Mouse (Mus musculus): ENCODE data around the gene Capn12. TPM values are rescaled to one million over a fixed set of nuclear protein-coding genes. Genes with fewer than 3 reads are reported as not detected.
"Not testable (repeated sequence)": the region's sequence is repeated elsewhere in the genome, so short reads cannot be mapped to it uniquely, and the experiment has no call there.

Capn12 gene
- total RNA-seq, 2 experiments from 2014 or later, result not detected

DNA sequence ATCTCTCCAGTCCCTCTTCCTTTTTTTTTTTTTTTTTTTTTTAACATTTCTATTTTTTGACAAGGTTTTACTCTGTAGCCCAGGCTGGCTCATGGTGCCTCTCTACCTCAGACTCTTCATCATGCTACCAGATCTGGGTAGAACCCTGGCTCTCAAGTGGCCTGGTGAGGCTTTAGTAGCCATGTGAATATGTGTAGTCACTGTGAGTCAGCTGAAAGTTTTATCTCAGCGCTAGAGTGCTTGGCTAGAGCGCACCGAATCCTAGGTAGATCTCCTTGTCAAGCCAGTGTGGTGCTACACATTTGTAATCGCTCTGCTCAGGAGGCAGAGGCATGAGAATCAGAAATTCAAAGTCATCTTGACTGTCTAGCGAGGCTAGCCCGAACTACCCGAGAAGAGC, 4.1 kb upstream of the Capn12 start:
- no peak for ATAC-seq (ENCODE audit: poor library complexity, severe bottlenecking)

DNA sequence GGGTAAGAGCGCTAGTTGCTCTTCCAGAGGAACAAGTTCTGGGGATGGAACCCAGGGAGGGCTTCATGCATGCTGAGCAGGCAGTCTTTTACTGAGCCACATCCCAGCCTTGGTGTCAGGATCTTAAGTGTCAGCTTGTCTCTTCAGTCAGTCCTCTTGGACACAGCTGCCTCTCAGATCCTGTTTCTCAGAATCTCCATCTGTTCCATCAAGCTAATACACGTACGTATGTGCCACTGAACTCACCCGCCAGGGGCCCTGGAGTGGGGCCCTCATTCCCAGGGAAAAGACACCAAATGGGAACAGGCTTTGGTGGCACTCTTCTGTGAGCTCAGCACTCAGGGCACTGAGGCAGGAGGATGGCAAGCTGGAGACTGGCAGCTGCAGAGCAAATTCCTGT, 3.4 kb upstream of the Capn12 start:
- ATAC-seq (ENCODE audit: poor library complexity, severe bottlenecking), result no peak

DNA sequence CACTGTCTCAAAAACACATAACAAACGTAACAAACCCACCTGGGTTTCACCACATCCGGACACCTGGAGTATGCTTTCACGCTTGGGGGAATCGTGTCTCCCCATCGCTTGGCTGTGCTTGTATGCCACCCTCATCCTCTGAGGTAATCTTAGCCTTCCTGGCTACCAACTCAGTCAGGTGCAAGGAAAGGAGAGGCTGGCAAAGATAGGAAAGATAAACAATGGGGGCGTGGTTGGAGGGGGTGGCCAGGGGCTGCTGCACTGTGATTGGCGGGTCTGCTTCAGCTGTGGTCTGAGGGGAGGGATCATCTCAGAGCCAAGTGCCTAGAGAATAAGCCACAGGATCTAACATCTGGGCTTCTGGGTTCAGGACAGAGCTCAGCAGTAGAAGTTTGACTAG, 1.6 kb upstream of the Capn12 start:
- ATAC-seq (ENCODE audit: poor library complexity, severe bottlenecking), result no peak

DNA sequence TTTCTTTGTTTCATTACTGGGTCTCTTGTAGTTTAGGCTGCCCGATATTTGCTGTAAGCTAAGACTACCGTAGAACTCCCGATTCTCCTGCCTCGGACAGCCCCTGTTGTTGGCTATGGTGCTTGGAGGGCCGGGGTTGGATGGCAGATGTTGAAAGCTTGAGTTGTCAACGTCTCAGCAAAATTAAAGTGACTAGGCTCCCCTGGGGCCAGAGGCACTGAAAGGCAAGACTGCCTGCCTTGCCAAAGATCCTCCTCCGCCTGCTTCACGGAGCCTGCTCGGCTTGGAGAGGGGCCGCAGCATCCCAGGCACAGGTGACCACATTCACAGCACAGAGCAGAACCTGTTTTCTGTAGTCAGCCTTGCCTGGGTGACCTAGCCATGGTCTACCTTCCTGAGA, 668 bp upstream of the Capn12 start:
- ATAC-seq (ENCODE audit: poor library complexity, severe bottlenecking), result no peak

DNA sequence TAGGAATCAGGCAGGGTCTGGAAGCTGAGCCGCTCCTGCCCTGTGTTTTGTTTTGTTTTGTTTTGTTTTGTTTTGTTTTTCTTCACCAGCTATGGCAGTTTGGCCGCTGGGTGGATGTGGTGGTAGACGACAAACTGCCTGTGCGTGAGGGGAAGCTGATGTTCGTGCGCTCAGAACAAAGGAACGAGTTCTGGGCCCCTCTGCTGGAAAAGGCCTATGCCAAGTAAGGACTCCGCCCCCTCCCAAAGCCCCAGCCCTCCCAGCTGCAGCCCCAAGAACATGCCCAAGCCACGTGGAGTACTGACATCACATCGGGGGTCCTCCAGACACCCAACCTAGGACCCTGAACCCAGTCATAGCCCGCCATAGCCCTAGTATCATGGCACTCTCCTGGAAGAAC, 1.8 kb downstream of the Capn12 start:
- no peak for ATAC-seq (ENCODE audit: poor library complexity, severe bottlenecking)

DNA sequence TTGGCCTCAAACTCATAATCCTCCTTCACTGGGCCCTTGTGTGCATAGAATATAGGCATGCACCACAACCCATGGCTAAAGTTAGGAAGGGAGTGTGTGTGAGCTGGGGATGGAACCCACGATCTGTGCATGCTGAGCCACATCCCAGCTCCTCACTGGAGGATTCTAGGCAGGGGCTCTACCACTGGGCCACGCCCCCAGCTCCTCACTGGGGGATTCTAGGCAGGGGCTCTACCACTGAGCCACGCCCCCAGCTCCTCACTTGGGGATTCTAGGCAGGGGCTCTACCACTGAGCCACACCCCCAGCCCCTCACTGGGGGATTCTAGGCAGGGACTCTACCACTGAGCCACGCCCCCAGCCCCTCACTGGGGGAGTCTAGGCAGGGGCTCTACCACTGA, 2.5 kb downstream of the Capn12 start:
- not testable (repeated sequence) for ATAC-seq (ENCODE audit: poor library complexity, severe bottlenecking)

DNA sequence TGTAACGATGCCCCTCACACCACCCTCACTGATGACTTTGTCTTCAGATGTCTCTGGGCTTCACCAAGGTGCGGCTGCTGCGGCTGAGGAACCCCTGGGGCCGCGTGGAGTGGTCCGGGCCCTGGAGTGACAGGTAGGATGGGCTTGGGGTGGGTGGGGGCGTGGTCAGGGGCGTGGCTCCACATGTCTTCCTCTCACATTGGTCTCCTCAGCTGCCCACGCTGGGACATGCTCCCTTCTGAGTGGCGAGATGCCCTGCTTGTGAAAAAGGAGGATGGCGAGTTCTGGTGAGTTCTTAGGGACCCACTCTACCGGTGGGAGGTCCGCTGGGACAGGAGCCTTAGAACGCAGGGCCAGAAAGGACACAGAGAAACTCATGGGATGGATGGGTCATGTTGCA, 5.3 kb downstream of the Capn12 start:
- ATAC-seq (ENCODE audit: poor library complexity, severe bottlenecking), result no peak

DNA sequence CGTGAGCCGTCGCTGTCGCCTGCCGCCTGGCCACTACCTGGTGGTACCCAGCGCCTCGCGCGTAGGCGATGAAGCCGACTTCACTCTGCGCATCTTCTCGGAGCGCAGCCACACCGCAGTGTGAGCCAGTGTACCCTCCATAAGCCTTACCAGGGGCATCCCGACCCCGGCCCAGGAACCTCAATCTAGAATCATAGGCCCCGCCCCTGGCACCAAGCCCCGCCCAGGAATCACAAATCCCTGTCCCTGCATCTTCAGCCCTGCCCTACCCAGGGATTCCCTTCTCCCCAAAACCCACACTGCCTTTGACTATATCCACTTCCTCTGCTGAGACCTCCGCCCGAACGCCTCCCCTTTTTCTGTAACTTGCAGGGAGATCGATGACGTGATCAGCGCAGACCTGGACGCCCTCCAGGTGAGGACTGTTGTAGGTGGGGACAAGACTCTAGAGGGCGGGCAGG, 7.5 kb downstream of the Capn12 start:
- ATAC-seq (ENCODE audit: poor library complexity, severe bottlenecking), result no peak

DNA sequence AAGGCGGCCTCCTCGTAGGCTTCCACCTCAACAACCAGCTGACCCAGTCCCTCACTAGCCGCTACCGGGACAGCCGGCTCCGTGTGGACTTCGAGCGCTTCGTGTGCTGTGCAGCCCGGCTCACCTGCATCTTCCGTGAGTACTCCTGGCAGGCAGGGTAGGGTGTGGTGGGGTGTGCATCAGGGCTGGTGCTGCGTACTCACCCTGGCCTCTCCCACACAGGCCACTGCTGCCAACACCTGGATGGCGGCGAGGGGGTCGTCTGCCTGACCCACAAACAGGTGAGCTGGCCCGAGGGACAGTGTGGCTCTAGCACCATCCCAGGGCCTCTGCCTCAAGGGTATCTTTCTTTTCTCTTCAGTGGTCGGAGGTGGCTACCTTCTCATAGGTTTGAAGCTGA, 11.4 kb downstream of the Capn12 start:
- no peak for ATAC-seq (ENCODE audit: poor library complexity, severe bottlenecking)

DNA sequence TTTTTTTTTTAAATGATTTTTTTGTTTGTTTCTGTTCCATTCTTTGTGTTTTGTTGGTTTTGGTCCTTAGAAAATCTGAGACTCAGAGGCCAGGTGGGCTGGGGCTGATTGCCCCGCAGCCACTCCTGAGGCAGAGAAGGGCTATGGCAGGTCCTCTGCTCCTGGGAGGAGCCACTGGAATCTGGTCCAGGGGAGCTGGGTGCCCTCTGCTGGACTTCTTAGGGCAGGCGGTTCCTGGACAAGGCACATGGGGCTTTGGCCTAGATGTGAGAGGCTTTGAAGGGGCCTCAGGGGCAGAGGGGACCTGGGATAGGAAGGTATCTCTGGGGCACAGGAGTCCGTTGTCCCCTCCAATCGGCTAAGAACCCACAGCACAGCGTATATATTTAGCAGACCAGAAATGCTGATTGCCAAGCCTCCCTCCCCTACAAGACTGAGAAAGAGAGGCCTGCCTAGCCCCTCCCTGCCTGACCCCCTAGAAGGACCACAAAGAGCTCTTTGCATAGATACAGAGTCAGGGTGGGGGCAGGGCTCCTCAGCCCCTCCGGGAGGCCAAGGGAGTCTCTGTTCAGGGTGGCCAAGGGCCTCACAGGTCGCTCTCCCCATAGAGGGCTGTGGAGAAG, 12.5 kb downstream of the Capn12 start:
- peak; percentile 60 for ATAC-seq (ENCODE audit: poor library complexity, severe bottlenecking)

DNA sequence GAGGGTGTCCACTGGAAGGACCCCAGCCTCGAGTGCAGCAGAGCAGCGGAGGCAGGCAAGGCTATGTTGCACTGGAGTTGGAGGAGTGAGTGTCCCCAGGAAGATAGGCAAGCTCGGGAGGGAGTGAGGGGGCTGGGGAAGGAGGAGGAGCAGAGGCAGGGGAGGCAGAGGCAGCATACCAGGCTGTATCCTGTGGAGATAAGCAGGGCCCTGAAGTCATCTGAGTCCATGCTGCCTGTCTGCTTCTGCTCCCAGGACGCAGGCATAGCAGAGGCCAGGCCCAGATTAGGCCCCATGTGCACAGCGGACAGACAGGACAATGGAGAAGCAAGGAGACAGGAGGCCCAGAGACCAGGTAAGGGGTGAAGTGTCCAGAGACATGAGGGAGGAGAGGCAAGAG, 13.7 kb downstream of the Capn12 start:
- no peak for ATAC-seq (ENCODE audit: poor library complexity, severe bottlenecking)

DNA sequence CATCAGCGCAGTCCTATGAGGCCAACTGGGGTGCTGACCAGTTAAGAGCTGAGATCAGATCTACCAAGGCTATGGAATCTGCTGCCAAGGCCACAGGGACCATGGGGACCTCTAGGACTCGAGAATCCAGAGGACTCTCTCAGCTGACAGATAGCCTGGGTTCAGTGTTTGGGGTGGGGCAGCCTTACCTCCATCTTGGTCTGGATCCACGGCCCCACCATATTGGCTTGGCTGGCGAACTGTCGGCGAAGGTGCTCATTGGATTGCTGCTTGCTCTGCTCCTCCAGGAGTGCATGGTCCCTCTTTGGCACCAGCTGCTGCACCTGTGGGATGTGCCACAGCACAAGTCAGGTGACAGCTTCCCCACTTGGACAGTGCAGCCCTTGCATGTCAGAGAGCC, 16.4 kb downstream of the Capn12 start:
- ATAC-seq (ENCODE audit: poor library complexity, severe bottlenecking), result no peak

DNA sequence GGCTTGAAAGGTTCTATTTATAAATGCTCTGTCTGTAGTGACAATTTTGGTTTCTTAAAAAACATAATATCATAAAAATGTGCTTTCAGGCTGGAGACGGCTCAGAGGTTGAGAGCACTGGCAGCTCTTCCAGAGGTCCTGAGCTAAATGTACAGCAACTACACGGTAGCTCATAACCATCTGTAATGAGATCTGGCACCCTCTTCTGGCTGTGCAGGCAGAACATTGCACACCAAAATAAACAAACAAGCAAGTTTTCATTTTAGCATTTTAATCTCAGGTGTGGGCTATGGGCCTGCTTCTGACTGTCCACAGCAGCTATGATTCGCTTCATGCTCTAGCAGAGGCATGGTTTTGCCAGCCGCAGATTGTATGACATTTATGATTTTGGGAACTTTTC, 18.8 kb downstream of the Capn12 start:
- no peak for ATAC-seq (ENCODE audit: poor library complexity, severe bottlenecking)

DNA sequence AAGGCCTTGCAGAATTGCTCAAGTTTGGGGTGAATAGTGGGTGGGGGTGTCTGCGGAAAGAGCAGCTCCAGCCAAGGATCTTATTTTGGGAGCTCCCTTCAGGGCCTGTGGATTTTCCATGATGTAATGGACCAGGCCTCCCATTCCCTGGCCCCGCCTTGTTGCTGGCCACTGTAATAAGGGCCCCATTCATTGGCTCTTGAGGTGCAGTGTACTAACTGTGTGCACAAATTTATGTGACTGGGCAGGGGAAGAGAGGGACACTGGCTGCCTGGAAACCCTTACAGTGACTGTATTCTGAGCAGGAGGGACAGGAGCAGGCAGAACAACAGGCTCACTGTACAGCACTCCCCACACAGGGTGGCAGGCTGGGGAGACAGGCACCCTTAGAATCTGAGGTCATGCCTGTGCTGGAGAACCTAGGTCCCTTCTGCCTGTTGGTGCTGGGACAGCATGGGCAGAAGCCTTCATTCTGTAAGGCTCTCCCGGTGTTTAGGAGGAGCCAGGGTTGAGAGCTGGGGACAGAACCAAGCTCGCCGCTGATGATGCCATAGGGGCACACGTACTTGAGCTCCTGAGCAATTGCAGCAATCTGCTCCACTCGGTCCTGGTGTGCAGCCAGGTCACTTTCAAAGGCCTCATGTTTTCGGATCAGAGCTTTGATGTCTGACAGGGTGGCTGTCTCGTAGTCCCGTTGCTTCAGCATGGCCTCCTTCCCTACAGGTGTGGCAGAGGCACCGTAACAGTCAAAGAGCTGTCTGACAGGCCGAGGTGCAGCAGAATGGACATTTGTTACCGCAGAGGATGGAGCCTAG, 20.3 kb downstream of the Capn12 start:
- ATAC-seq (ENCODE audit: poor library complexity, severe bottlenecking), result no peak

DNA sequence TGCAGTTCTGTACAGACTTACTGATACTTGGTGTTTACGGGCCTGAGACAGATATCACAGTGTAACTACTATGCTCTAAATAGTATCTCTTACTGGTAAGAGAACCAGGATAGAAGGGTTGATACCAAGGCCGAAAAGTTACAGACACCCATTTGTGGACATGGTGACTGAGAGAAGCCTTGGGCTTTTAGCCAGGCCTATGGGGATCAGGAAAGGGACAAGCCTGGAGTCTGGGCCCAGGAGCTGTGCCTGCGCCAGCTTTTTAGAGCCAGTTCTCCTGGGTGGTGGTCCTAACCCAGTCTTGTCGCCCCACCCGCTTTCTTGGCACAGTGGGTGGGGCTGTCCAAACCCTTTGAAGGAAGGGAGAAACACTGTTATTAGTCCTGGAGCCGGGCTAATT, 21.0 kb downstream of the Capn12 start:
- no peak for ATAC-seq (ENCODE audit: poor library complexity, severe bottlenecking)

DNA sequence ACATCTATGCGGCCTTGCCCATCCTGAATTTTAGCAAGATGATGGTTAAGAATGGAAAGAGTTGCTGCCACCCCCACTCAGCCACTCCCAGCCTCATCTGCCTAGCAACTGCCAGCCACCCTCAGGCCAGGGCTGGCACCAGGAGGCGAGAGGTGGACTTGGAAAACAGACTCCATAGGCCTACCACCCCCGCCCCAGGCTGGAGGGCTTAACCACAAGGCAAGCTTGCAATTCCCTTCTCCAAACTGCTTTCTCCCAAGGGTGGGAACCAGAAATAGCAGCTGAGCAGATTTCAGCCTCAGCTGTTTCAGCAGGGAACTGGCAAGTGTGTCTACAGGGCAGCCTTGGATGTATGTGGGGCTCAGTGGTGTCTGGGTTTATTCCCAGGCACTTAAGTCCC, 21.6 kb downstream of the Capn12 start:
- ATAC-seq (ENCODE audit: poor library complexity, severe bottlenecking), result no peak

DNA sequence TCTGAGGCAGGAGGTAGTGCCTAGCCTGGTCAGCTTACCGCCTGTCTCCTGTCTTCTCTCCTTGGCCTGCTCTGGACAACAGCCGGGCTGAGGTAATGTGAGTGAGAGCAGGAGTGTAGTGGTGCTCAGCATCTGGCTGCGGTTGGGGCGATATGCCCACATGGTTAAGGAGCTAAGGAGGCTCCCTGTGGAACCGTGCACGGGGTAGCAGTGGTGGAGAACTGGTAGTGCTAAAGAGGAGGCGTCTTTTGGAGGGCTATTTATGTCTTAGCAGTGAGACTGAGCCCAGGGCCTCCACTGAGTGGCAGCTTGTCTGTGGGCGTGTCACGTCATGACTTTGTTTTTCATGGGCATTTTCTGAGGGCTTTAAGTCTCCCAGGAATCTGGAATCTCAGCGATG, 22.6 kb downstream of the Capn12 start:
- no peak for ATAC-seq (ENCODE audit: poor library complexity, severe bottlenecking)

DNA sequence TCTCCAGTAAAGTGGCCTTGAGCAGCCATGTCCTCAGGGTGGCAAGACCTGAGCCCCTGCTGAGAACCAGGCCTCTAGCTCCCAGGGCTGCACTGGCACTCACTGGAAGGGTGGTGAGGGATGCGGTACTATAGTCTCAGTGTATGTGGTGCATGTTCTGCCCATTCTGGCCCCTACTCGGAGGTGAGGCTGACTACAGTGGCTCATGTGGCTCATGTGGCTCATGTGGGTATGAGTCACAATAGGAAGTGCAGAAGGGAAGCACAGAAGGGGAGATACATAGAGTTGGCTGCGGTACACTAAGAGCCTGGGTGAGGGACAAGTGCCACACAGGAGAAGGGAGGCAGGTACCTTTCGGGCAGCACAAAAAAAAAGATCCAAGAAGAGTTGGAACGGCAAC, 26.0 kb downstream of the Capn12 start:
- no peak for ATAC-seq (ENCODE audit: poor library complexity, severe bottlenecking)

DNA sequence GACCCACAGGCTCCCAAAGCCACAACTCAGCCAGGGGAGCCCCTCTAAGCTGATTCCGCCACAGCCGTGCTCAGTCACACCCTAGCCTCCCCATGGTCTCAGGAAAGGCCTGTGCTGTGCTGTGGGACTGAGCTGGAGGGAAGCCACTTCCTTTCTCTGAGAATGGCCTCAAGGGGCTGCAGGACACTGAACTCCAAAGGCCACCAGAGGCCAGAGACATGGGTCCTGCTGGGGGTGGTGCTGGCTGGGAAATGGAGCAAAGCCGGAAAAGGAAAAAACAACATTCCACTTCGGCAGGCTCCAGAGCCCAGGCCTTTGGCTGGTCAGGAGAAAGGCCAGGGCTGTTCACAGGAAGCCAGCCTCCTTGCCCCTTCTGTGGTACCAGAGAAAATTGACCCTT, 30.4 kb downstream of the Capn12 start:
- no peak for ATAC-seq (ENCODE audit: poor library complexity, severe bottlenecking)

DNA sequence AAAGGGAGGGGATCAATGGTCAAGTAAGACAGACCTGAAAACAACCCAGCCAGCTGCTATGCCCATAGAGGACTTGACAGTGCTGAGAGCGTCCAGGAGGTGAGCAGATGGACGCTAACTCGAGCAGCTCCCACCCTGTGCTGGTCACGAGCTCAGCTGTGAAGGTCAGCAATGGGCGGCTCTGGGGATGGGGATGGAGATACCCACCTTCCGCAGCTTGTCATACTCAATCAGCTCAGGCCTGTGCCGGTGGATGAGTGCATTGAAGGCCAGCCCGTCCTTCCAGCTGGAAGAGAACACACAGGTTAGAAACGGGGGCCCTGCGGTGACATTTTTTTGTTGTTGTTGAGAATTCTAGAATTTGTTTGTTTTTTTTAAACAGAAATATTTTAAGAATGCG, 31.9 kb downstream of the Capn12 start:
- no peak for ATAC-seq (ENCODE audit: poor library complexity, severe bottlenecking)

DNA sequence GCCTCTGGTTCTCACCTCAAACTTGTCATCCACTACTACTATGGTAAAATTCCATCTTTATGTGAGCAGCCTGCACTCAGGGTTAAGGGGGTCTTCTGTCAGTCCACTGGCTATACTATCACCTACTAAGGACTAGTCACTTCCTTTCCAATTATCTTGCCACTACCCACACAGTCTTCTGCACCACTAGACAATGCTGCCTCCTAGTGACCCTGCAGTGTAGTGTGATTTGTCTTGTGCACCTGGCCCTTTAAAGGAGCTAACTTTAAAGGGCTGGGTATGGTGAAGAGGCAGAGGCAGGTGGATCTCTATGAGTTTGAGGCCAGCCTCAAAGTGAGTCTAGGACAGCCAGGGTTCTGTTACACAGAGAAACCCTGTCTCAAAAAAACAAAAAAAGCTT, 35.3 kb downstream of the Capn12 start:
- no peak for ATAC-seq (ENCODE audit: poor library complexity, severe bottlenecking)

DNA sequence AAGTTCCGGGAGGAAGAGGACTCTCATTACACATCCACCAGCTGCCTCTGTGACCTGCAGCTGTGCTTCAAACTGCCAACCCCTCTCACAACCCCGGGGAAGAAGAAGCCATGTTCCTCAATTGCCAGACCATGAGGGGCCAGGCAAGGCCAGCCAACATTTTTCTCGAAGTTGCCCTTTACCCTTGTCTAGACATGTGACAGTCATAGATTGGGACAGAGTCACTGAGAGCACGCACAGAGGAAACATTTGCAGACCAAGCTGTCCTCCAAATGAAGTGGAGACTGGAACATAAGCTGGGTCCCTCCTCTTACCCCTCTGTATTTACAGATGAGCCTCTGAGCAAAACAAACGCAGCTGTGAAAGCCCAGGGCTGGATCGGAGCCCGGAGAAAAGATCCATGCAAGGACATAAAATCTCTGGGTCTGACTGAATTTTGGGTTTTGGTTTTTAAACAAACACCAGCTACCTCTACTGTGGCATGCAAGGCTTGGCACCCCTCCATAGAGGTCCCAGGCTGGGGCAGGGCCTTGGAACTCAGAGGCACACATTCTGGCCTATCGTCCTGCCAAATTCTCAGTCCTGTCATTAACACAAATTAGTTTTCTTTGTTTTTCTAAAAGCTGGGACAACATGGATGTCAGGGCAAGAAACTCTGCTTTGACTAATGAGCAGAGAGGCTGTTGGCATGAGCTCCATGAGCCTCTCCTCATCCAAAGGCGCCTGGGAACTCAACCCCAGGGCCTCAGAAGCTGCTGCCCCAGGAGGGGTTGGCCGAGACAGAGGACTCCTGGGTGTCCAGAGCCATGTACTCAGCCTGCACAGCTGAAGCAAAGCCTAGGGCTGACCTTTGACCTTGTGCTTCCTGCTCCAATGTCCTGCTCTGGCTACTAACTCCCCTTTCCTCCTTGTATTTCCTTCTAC, 36.5 kb downstream of the Capn12 start:
- no peak for ATAC-seq (ENCODE audit: poor library complexity, severe bottlenecking)

Data from megakaryocyte, adult 5-6 weeks (primary cell).